ENCODE assay signal across 13 mouse cellular contexts in genomic region chr10:128165726-128166125, GRCm38 (mm10). TPM values are rescaled to one million over a fixed set of nuclear protein-coding genes. Genes with fewer than 3 reads are reported as not detected.
"Had no signal": no experiment of that assay in that cellular context is flagged by ENCODE, and none has a peak within 500 bp of the region (broad histone marks: within the 10 kb centered on the region; RNA-seq: fewer than 3 reads in every experiment).

No protein-coding gene starts in this region.

RNA-seq across cellular contexts. Expression of gene Gls2, which starts 28.5 kb away (rescaled TPM):
- total RNA-seq: neutrophil, adult 5-6 weeks had no signal

RNA-seq across cellular contexts. Expression of gene Mip, which starts 59.9 kb away (rescaled TPM):
- total RNA-seq: neutrophil, adult 5-6 weeks had no signal
- polyA plus RNA-seq: neural tube, embryonic 13.5 days; neural tube, embryonic 14.5 days; neural tube, embryonic 15.5 days; small intestine, adult 2 months; spleen, adult 2 months; stomach, embryonic 14.5 days; stomach, embryonic 15.5 days; stomach, embryonic 16.5 days; stomach, postnatal 0 days; testis, adult 2 months; thymus, postnatal 0 days; urinary bladder, adult 2 months had no signal
